Mouse (Mus musculus): ENCODE results near the gene Tmem191c. TPM values are rescaled to one million over a fixed set of nuclear protein-coding genes. Genes with fewer than 3 reads are reported as not detected.

Gene Tmem191c
- polyA plus RNA-seq, 1 experiment: 35.5 TPM

- Histone ChIP-seq H3K4me3 (replicated peaks; ENCODE audit: control insufficient read depth, low read depth, low read length) (no peak overlapping the region), H3K4me1 (ENCODE audit: control insufficient read depth, insufficient read depth, low read length) (no peaks in the 10 kb centered on the region), H3K27ac (ENCODE audit: control insufficient read depth, insufficient read depth, low read depth, low read length, poor library complexity) (no peak overlapping the region)
- TF ChIP-seq CTCF (IDR thresholded peaks at IDR 0.05; ENCODE audit: control insufficient read depth, insufficient read depth, low read length): no peak
- no peak for TF ChIP-seq POLR2A (IDR thresholded peaks at IDR 0.05; ENCODE audit: borderline replicate concordance, control insufficient read depth, low read depth, low read length)
- WGBS: 64% methylated on average over 4 of the region's 4 CpGs
Measured at GRCm38 (mm10) chr16:17271124-17271523, 4.8 kb upstream of the Tmem191c start.

DNA sequence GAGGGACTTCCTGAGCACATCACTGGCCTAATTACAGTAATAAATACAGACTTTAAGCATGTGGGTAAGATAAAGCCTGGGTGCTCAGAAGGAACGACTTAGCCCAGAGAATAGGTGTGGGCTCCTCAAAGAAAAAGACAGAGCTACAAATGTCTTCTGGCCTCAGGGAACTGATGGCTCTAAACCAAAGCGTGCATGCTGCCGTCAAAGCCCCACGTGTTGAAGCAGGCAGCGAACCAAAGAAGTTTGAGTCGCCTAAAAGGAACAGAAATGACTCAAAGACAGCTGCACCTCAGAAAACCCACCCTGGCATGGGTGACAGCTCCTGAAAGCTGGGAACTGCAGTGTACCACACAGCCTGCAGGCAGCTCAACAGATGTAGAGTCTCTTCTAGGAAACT, 4.0 kb upstream of the Tmem191c start:
- no peak overlapping the region for H3K27ac ChIP-seq (ENCODE audit: control insufficient read depth, insufficient read depth, low read depth, low read length, poor library complexity)
- H3K4me1 ChIP-seq (ENCODE audit: control insufficient read depth, insufficient read depth, low read length): peaks cover 1% of the 10 kb centered on the region; the same call in 1 of the 2 replicates
- 84% methylated on average over 6 of the region's 6 CpGs for WGBS
- H3K4me3 ChIP-seq (replicated peaks; ENCODE audit: control insufficient read depth, low read depth, low read length): no peak overlapping the region
- TF ChIP-seq CTCF (IDR thresholded peaks at IDR 0.05; ENCODE audit: control insufficient read depth, insufficient read depth, low read length) (no peak), POLR2A (IDR thresholded peaks at IDR 0.05; ENCODE audit: borderline replicate concordance, control insufficient read depth, low read depth, low read length) (no peak)

- Histone ChIP-seq H3K4me3 (replicated peaks; ENCODE audit: control insufficient read depth, low read depth, low read length) (peak overlapping the region; percentile 76), H3K27ac (ENCODE audit: control insufficient read depth, insufficient read depth, low read depth, low read length, poor library complexity) (peak overlapping the region; percentile 38; the same call in 1 of the 2 replicates), H3K4me1 (ENCODE audit: control insufficient read depth, insufficient read depth, low read length) (peaks cover 4% of the 10 kb centered on the region; the same call in 1 of the 2 replicates)
- TF ChIP-seq CTCF (IDR thresholded peaks at IDR 0.05; ENCODE audit: control insufficient read depth, insufficient read depth, low read length): peak; percentile 85
- peak; percentile 56; the same call in 1 of the 2 replicates for TF ChIP-seq POLR2A (IDR thresholded peaks at IDR 0.05; ENCODE audit: borderline replicate concordance, control insufficient read depth, low read depth, low read length)
- under 1% methylated on average over 62 of the region's 62 CpGs for WGBS
Measured at GRCm38 (mm10) chr16:17276164-17277151, 581 bp downstream of the Tmem191c start.

DNA sequence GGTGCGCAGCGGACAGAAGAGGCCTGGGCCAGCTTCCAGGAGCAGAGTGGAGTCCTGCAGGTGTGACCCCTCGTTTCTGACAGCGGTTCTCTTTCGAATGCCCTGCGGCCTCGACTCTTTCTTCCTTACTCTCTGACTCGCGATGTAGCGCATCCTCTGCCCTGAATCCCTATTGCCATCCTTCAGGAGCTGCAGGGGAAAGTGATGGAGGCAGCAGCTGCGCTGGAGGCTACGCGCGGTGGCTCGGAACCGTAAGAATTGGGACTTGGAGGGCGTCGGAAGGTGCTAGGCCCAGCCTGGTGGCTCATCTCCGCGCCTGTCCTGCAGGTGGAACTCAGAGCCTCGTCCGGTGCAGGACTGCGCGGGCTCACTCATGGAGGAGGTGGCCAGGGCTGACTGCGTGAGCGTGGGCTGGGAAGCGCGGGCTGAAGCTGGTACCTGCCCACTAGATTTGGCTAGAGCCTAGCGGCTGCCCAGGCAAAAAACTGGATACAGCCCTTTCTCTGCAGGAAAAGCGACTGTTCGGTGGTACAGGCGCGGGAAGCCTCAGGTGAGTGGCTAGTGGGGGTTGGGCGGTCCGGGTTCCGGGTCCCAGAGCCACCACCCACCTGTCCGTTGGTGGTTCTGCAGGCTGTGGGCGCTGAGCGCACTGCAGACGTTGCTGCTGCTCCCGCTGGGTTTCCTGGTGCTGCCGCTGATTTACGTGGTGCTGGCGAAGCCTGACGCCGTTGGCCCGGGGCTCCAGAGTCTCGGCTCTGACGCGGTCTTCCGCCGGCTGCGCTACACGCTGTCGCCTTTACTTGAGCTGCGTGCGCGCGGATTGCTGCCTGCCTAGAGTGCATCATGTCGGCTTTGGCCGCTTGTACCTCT, 1.7 kb downstream of the Tmem191c start:
- TF ChIP-seq CTCF (IDR thresholded peaks at IDR 0.05; ENCODE audit: control insufficient read depth, insufficient read depth, low read length) (no peak), POLR2A (IDR thresholded peaks at IDR 0.05; ENCODE audit: borderline replicate concordance, control insufficient read depth, low read depth, low read length) (no peak)
- no peak overlapping the region; the same call in 1 of the 2 replicates for H3K27ac ChIP-seq (ENCODE audit: control insufficient read depth, insufficient read depth, low read depth, low read length, poor library complexity)
- peaks cover 4% of the 10 kb centered on the region; the same call in 1 of the 2 replicates for H3K4me1 ChIP-seq (ENCODE audit: control insufficient read depth, insufficient read depth, low read length)
- peak overlapping the region; percentile 17 for H3K4me3 ChIP-seq (replicated peaks; ENCODE audit: control insufficient read depth, low read depth, low read length)
- WGBS: 4% methylated on average over 61 of the region's 61 CpGs

DNA sequence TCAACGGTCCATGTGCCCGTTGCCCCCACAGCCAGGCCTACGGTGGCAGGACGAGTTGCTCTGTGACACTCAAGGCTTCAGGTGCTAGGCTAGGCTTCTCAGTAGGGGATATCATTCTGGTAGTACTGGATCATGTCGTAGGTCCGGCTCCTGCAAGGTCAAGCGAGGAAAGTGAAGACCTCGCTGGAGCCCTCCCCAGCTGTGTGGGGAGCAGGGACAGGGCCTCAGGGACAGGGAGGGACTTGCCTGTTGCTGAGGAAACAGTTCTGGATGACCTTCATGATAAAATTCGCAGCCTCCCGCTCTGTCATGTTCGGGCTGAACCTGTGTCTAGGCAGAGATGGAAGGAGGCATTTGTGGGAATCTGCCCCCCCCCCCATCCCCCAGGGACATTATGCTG, 4.6 kb downstream of the Tmem191c start:
- no peak overlapping the region for H3K4me3 ChIP-seq (replicated peaks; ENCODE audit: control insufficient read depth, low read depth, low read length)
- H3K4me1 ChIP-seq (ENCODE audit: control insufficient read depth, insufficient read depth, low read length): peaks cover 4% of the 10 kb centered on the region; the same call in 1 of the 2 replicates
- no peak overlapping the region for H3K27ac ChIP-seq (ENCODE audit: control insufficient read depth, insufficient read depth, low read depth, low read length, poor library complexity)
- TF ChIP-seq POLR2A (IDR thresholded peaks at IDR 0.05; ENCODE audit: borderline replicate concordance, control insufficient read depth, low read depth, low read length) (no peak), CTCF (IDR thresholded peaks at IDR 0.05; ENCODE audit: control insufficient read depth, insufficient read depth, low read length) (no peak)
- WGBS: 89% methylated on average over 11 of the region's 11 CpGs

- no peak for TF ChIP-seq CTCF (IDR thresholded peaks at IDR 0.05; ENCODE audit: control insufficient read depth, insufficient read depth, low read length)
- no peak for TF ChIP-seq POLR2A (IDR thresholded peaks at IDR 0.05; ENCODE audit: borderline replicate concordance, control insufficient read depth, low read depth, low read length)
- 86% methylated on average over 6 of the region's 6 CpGs for WGBS
- H3K27ac ChIP-seq (ENCODE audit: control insufficient read depth, insufficient read depth, low read depth, low read length, poor library complexity): no peak overlapping the region
- H3K4me3 ChIP-seq (replicated peaks; ENCODE audit: control insufficient read depth, low read depth, low read length): no peak overlapping the region
- no peaks in the 10 kb centered on the region for H3K4me1 ChIP-seq (ENCODE audit: control insufficient read depth, insufficient read depth, low read length)
Measured at GRCm38 (mm10) chr16:17283151-17283550, 7.3 kb downstream of the Tmem191c start.

DNA sequence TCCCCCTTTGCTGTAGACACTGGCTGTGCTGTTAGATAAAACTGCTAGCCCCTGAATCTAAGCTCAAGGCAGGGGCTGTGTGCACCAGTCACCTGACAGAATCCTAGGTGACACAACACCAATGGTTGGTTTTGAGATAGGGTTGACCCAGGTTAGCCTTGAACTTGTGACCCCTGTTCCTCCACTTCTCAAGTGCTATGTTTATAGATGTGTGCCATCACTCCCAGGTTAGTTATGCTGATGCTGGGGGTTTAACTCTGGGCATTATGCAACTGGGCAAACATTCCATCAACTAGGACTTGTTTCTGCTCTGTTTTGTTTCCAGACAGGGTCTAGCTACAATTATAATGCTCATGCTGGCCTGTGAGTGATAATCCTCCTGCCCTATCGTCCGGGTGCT, 11.2 kb downstream of the Tmem191c start:
- H3K4me3 ChIP-seq (replicated peaks; ENCODE audit: control insufficient read depth, low read depth, low read length): no peak overlapping the region
- 87% methylated on average over 2 of the region's 2 CpGs for WGBS
- no peaks in the 10 kb centered on the region for H3K4me1 ChIP-seq (ENCODE audit: control insufficient read depth, insufficient read depth, low read length)
- TF ChIP-seq POLR2A (IDR thresholded peaks at IDR 0.05; ENCODE audit: borderline replicate concordance, control insufficient read depth, low read depth, low read length) (no peak), CTCF (IDR thresholded peaks at IDR 0.05; ENCODE audit: control insufficient read depth, insufficient read depth, low read length) (no peak)
- no peak overlapping the region for H3K27ac ChIP-seq (ENCODE audit: control insufficient read depth, insufficient read depth, low read depth, low read length, poor library complexity)

DNA sequence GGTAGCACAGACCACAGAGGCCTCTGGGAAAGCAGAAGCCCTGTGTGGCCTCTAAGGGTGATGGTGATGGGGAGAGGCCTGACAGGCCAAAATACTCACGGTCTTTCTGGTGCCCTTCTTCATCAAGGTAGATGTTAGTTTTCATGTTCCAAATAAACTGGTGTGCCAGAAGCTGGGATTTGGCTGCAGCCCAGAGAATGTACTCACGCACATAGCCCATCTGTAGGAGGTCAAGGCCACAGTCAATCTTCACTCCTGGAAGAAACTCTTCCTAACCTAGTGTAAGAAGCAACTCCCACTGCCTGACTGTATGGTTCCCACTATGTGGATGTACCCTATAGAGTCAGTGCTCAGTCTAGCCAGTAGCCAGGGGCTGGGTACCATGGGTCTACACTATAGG, 15.1 kb downstream of the Tmem191c start:
- no peak overlapping the region for H3K4me3 ChIP-seq (replicated peaks; ENCODE audit: control insufficient read depth, low read depth, low read length)
- WGBS: 92% methylated on average over 2 of the region's 2 CpGs
- no peak for TF ChIP-seq POLR2A (IDR thresholded peaks at IDR 0.05; ENCODE audit: borderline replicate concordance, control insufficient read depth, low read depth, low read length)
- no peak for TF ChIP-seq CTCF (IDR thresholded peaks at IDR 0.05; ENCODE audit: control insufficient read depth, insufficient read depth, low read length)

More for the DNA sequence above, 15.1 kb downstream of the Tmem191c start:
- Histone ChIP-seq H3K4me1 (ENCODE audit: control insufficient read depth, insufficient read depth, low read length) (no peaks in the 10 kb centered on the region), H3K27ac (ENCODE audit: control insufficient read depth, insufficient read depth, low read depth, low read length, poor library complexity) (no peak overlapping the region)
